Mouse (Mus musculus) olfactory bulb, adult 2 months (tissue): Measurements from ENCODE around the gene Gpatch8.

Experiments used
- CTCF ChIP-seq: fragments of 200-500 bp; IDR thresholded peaks from 2 replicates; pipeline ENCODE4 v1.5.1; 2012; ENCODE audit warnings: low read depth, mild to moderate bottlenecking, low read length, moderate library complexity; ENCODE audit not compliant: insufficient read depth
- POLR2A ChIP-seq: fragments of 200-500 bp; IDR thresholded peaks from 2 replicates; pipeline ENCODE4 v1.6.1; 2012; ENCODE audit warnings: mild to moderate bottlenecking, low read depth, low read length, moderate library complexity; ENCODE audit not compliant: insufficient read depth

GRCm38 (mm10) chr11:102578341-102579118, 22.3 kb upstream of the Gpatch8 start:
- TF ChIP-seq POLR2A (no peak), CTCF (peak; percentile 92)
